Mouse (Mus musculus): ENCODE data around the gene Poldip3. TPM values are rescaled to one million over a fixed set of nuclear protein-coding genes. Genes with fewer than 3 reads are reported as not detected.

The Poldip3 gene
- polyA plus RNA-seq, 1 experiment = 64.2 TPM

- Histone ChIP-seq H3K27ac (ENCODE audit: insufficient read depth, low read depth, low read length) (peak overlapping the region; percentile 78), H3K4me3 (ENCODE audit: insufficient read depth, low read length) (peak overlapping the region; percentile 68), H3K4me1 (ENCODE audit: control insufficient read depth, insufficient read depth, low read length) (peaks cover 62% of the 10 kb centered on the region)
- TF ChIP-seq CTCF (IDR thresholded peaks at IDR 0.05; ENCODE audit: low read depth, low read length) = no peak
- TF ChIP-seq POLR2A (IDR thresholded peaks at IDR 0.05; ENCODE audit: borderline replicate concordance, low read depth, low read length) = no peak
These were observed 22.7 kb upstream of the Poldip3 start for GRCm38 (mm10) chr15:83171712-83172481.

- Histone ChIP-seq H3K4me1 (ENCODE audit: control insufficient read depth, insufficient read depth, low read length) (peaks cover 68% of the 10 kb centered on the region), H3K27ac (ENCODE audit: insufficient read depth, low read depth, low read length) (peak overlapping the region; percentile 53; the same call in 1 of the 2 replicates), H3K4me3 (ENCODE audit: insufficient read depth, low read length) (peak overlapping the region; percentile 68)
- no peak for TF ChIP-seq CTCF (IDR thresholded peaks at IDR 0.05; ENCODE audit: low read depth, low read length)
- no peak for TF ChIP-seq POLR2A (IDR thresholded peaks at IDR 0.05; ENCODE audit: borderline replicate concordance, low read depth, low read length)
These were observed 21.9 kb upstream of the Poldip3 start for GRCm38 (mm10) chr15:83170956-83171659.

- no peak overlapping the region for H3K27ac ChIP-seq (ENCODE audit: insufficient read depth, low read depth, low read length)
- peaks cover 73% of the 10 kb centered on the region for H3K4me1 ChIP-seq (ENCODE audit: control insufficient read depth, insufficient read depth, low read length)
- TF ChIP-seq POLR2A (IDR thresholded peaks at IDR 0.05; ENCODE audit: borderline replicate concordance, low read depth, low read length) (no peak), CTCF (IDR thresholded peaks at IDR 0.05; ENCODE audit: low read depth, low read length) (no peak)
- H3K4me3 ChIP-seq (ENCODE audit: insufficient read depth, low read length) = no peak overlapping the region
These were observed 20.9 kb upstream of the Poldip3 start for GRCm38 (mm10) chr15:83169772-83170722.

DNA sequence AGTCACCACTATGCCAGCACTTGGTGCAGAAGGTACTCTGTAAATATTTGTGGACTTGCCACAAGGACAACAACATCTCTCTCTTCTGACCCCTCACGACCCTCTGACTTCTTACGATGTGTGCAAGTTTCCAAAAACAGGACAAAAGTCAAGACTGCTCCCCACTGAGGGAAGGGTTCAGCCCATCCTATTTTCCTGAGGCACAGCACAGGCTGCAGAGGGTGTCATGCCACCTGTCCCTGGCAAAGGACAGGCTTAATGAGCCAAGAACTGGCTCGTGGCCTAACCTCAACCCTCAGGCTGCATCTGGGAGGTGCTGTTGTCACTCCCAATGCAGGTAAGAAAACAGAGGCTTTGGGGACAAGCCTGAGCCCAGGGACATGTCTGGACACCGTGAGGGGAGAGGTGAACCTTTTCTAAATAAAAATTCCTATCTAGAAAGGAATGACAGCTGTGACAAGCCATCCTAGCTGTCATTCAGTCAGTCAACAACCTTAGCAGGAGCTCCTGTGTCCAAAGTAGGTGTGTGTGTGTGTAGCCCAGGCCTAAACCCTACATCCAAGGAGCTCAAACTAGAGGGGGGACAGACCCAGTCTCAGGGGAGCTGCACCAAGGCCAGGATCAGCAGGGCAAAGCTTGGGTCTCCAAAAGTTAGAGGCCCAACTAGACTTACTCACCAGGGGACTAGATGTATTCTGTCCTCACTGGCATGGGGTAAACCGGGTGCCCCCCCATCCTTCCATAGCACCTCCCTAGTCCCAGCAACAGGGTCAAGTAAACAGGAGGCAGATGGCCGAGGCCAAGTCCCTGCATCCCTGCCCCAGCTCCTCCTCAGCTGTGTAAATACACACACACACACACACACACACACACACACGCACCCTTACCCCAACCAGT is 19.9 kb upstream of the Poldip3 start:
- Histone ChIP-seq H3K27ac (ENCODE audit: insufficient read depth, low read depth, low read length) (no peak overlapping the region), H3K4me3 (ENCODE audit: insufficient read depth, low read length) (no peak overlapping the region), H3K4me1 (ENCODE audit: control insufficient read depth, insufficient read depth, low read length) (peaks cover 68% of the 10 kb centered on the region)
- no peak for TF ChIP-seq CTCF (IDR thresholded peaks at IDR 0.05; ENCODE audit: low read depth, low read length)
- TF ChIP-seq POLR2A (IDR thresholded peaks at IDR 0.05; ENCODE audit: borderline replicate concordance, low read depth, low read length) = no peak

GRCm38 (mm10) chr15:83168311-83168710 is 19.1 kb upstream of the Poldip3 start:
- no peak for TF ChIP-seq CTCF (IDR thresholded peaks at IDR 0.05; ENCODE audit: low read depth, low read length)
- TF ChIP-seq POLR2A (IDR thresholded peaks at IDR 0.05; ENCODE audit: borderline replicate concordance, low read depth, low read length) = no peak
- no peak overlapping the region for H3K27ac ChIP-seq (ENCODE audit: insufficient read depth, low read depth, low read length)
- peaks cover 63% of the 10 kb centered on the region for H3K4me1 ChIP-seq (ENCODE audit: control insufficient read depth, insufficient read depth, low read length)
- H3K4me3 ChIP-seq (ENCODE audit: insufficient read depth, low read length) = no peak overlapping the region

GRCm38 (mm10) chr15:83167550-83168065 is 18.4 kb upstream of the Poldip3 start:
- Histone ChIP-seq H3K4me3 (ENCODE audit: insufficient read depth, low read length) (no peak overlapping the region), H3K4me1 (ENCODE audit: control insufficient read depth, insufficient read depth, low read length) (peaks cover 56% of the 10 kb centered on the region)

DNA sequence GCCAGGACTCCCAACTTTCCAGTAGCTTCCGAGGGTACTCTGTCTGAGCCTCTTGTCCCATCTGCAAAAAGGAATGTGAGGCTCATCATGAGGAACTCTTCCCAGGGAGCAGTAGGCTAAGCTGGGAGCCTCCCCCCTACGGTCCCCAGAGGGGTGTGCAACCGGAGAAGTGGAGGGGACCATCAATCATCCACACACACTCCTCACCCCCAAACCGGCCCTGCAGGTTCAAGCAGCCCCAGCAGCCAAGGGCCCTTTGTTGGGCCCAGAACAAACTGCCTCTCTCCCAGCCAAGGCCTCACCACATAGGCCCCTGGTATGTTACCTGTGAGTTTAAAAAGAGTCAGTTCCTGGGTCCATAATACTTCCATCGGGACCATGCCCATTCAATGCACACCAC is 17.9 kb upstream of the Poldip3 start:
- no peak for TF ChIP-seq POLR2A (IDR thresholded peaks at IDR 0.05; ENCODE audit: borderline replicate concordance, low read depth, low read length)
- TF ChIP-seq CTCF (IDR thresholded peaks at IDR 0.05; ENCODE audit: low read depth, low read length) = no peak
- Histone ChIP-seq H3K4me1 (ENCODE audit: control insufficient read depth, insufficient read depth, low read length) (peaks cover 54% of the 10 kb centered on the region), H3K27ac (ENCODE audit: insufficient read depth, low read depth, low read length) (peak overlapping the region; percentile 3; the same call in 1 of the 2 replicates), H3K4me3 (ENCODE audit: insufficient read depth, low read length) (no peak overlapping the region)

More at GRCm38 (mm10) chr15:83167550-83168065, 18.4 kb upstream of the Poldip3 start:
- no peak overlapping the region for H3K27ac ChIP-seq (ENCODE audit: insufficient read depth, low read depth, low read length)
- TF ChIP-seq CTCF (IDR thresholded peaks at IDR 0.05; ENCODE audit: low read depth, low read length) (no peak), POLR2A (IDR thresholded peaks at IDR 0.05; ENCODE audit: borderline replicate concordance, low read depth, low read length) (no peak)

DNA sequence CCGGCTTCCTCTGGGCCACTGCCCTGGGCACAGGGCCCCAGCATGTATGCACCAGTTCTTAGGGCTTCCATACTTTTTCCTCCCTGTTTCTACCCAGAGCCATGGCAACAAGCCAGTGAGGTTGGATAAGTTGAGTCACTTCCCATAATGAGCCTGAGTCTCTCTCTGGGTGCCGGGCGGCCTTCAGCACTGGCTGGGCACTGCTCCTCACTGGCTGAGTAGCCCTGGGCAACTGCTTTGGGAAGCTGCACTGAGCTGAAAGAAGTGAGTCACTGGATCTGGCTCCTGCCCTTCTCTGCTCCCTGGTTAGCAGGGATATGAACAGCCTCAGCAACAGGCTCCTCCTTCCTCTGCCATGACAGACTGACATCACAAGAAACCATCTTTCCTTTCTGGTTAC is 17.5 kb upstream of the Poldip3 start:
- Histone ChIP-seq H3K4me3 (ENCODE audit: insufficient read depth, low read length) (no peak overlapping the region), H3K27ac (ENCODE audit: insufficient read depth, low read depth, low read length) (peak overlapping the region; percentile 6), H3K4me1 (ENCODE audit: control insufficient read depth, insufficient read depth, low read length) (peaks cover 54% of the 10 kb centered on the region)
- TF ChIP-seq CTCF (IDR thresholded peaks at IDR 0.05; ENCODE audit: low read depth, low read length) = no peak
- no peak for TF ChIP-seq POLR2A (IDR thresholded peaks at IDR 0.05; ENCODE audit: borderline replicate concordance, low read depth, low read length)
